Mouse (Mus musculus): ENCODE measurements around the gene Gm20388.
A peak's percentile ranks its signal among the peaks of the same experiment; 100 is the strongest.

Gene Gm20388

GRCm38 (mm10) chr8:119910547-119911257 lies at the start of gene Gm20388:
Gene Gm20388, plus strand, starts transcription at chr8:119910841.
- DNase-seq (ENCODE audit: low spot score in 2 of 2) = peak; percentile 81 to 90

DNA sequence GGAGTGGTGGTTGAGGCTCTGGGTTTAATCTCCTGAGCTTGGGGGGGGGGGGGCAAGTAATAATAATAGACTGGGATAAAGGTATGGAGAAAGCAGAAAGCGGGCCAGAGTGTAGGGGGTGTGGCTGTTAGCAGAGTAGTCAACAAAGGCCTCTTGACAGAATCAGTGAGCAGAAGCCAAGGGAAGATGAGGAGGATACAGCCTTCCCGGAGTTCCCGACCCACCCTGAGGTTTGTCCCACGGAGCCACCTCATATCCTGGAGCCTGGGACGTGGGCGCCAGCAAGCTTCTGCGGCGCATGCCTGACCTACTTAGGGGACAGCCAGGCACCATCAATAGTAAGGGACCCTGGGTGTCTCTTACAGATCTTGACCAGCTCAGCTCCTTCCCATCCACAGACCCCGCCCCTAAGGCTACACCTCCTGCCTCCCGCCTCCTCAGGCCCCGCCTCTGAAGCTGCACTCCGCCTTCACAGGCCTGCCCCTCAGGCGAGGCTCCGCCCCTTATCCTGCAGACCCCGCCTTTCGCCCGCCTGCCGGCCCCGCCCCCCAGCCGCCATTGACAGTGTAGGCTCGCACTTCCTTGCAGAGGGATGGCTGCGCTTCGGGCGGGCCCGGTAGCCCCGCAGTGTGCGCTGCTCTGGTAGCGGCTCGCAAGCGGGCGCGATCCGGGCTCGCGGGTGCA lies 48.8 kb upstream of the Gm20388 start, which contains the start of gene Klhl36:
Gene Klhl36, plus strand, starts transcription at position 561 of the 684 bp plus-strand sequence.
- DNase-seq (ENCODE audit: low spot score in 2 of 2) = peak; percentile 91 to 96

GRCm38 (mm10) chr8:119862390-119862734 lies 48.3 kb upstream of the Gm20388 start:
- DNase-seq (ENCODE audit: low spot score in 2 of 2) = no peak

- DNase-seq (ENCODE audit: low spot score in 2 of 2) = no peak
Observed at GRCm38 (mm10) chr8:119862749-119863148, 47.9 kb upstream of the Gm20388 start.

- DNase-seq (ENCODE audit: low spot score in 2 of 2) = no peak
Observed at GRCm38 (mm10) chr8:119869616-119870015, 41.0 kb upstream of the Gm20388 start.

- DNase-seq (ENCODE audit: low spot score in 2 of 2) = no peak
Observed at GRCm38 (mm10) chr8:119873181-119873580, 37.5 kb upstream of the Gm20388 start.

DNA sequence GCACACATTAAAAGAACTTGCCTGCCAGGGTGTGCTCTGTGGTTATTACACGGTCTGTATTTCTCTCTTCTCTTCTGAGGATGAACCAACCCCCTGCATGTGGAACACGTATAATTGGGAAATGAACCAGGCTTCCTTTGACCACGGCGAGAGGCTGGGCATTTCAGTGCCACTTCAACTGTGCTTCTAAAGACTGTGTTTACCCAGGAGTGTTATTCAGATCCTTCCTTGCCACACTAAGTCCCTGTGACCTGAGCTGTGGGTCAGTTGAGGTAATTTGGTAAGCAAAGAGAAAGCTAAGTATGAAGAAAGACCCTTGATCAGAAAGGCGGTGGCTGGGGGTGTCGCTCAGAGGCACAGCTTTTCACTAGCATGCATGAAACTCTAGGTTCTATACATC lies 29.3 kb upstream of the Gm20388 start:
- DNase-seq (ENCODE audit: low spot score in 2 of 2) = no peak

GRCm38 (mm10) chr8:119881917-119882316 lies 28.7 kb upstream of the Gm20388 start:
- DNase-seq (ENCODE audit: low spot score in 2 of 2) = no peak

- no peak for DNase-seq (ENCODE audit: low spot score in 2 of 2)
Observed at GRCm38 (mm10) chr8:119883281-119883680, 27.4 kb upstream of the Gm20388 start.

GRCm38 (mm10) chr8:119885612-119886011 lies 25.0 kb upstream of the Gm20388 start:
- no peak for DNase-seq (ENCODE audit: low spot score in 2 of 2)

GRCm38 (mm10) chr8:119887130-119887529 lies 23.5 kb upstream of the Gm20388 start:
- peak in 1 of 2 experiments; percentile 14 for DNase-seq (ENCODE audit: low spot score in 2 of 2)

DNA sequence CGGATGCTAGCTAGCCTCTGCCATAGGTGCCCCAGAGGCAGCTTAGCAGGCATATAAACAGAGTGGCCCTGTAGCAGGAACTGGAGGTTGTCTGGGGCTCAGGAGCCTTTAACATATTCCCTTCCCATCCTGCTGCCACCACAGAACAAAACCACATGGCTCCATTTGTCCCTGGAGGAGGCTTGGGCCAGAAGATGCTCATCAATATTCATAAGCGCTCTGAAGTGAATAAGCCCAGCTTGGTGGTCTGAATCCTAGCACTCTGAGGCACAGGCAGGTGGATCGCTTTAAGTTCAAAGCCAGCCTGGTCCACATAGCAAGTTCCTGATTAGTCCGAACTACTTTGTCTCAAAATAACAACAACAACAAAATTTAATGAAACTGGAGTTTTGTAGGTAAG lies 22.6 kb upstream of the Gm20388 start:
- DNase-seq (ENCODE audit: low spot score in 2 of 2) = no peak

- no peak for DNase-seq (ENCODE audit: low spot score in 2 of 2)
Observed at GRCm38 (mm10) chr8:119897069-119897468, 13.6 kb upstream of the Gm20388 start.

DNA sequence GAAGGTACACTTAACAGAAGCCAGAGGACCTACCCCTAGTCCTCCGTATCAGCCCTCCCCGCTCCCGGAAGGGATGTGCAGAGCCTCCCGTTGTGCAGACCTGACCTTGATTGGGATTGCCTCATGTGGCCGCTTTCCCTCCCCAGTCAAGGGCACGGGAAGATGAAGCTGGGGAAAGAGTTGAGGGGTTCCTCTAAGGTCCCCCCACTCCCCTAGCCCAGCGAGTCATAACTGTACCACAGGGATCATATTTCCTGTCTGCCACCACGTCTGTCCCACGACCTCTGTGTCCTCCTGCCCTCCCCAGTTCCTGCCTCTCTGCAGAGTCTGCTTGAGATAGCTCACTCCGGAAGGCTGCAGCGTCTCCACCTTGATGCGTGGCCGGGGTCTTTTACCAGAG lies 12.7 kb upstream of the Gm20388 start:
- no peak for DNase-seq (ENCODE audit: low spot score in 2 of 2)

GRCm38 (mm10) chr8:119901349-119901748 lies 9.3 kb upstream of the Gm20388 start:
- no peak for DNase-seq (ENCODE audit: low spot score in 2 of 2)

GRCm38 (mm10) chr8:119901952-119902351 lies 8.7 kb upstream of the Gm20388 start:
- DNase-seq (ENCODE audit: low spot score in 2 of 2) = no peak

GRCm38 (mm10) chr8:119904323-119904911 lies 6.2 kb upstream of the Gm20388 start:
- DNase-seq (ENCODE audit: low spot score in 2 of 2) = no peak

GRCm38 (mm10) chr8:119909944-119910546 lies 596 bp upstream of the Gm20388 start, which contains the start of gene Usp10:
Gene Usp10, plus strand, starts transcription at chr8:119910360.
- DNase-seq (ENCODE audit: low spot score in 2 of 2) = no peak

DNA sequence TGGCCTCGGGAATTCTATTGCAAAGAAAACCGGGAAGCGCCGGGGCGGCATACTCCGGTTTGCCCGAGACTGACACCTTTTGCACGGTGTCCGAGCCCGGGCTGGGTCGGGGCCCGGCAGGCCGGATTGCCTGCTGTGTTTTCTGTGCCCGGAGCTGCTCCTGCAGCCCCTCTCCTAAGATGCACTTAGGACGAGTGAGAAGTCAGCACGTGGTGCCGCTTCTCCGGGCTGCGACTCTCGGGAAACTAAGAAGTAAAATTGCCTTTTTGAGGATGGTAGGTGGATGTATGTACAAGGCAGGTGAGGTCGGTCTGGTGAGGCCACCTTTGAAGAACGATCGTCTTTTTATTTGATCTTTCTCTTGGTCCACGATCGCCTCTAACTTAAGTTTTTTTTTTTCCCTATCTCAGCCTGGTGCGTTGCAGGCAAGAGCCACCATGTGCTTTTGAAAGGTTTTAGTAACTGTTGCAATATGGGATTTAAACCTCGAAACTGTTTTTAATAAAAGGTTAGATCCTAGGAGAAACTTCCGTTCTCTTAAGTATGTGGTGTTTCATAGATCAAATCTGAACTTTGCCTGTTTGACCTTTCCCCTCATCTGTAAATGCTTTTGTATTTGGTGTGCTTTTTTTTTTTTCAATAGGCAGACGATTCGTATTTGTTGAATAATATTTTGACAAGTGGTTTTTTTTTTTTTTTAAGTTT lies 769 bp downstream of the Gm20388 start:
- DNase-seq (ENCODE audit: low spot score in 2 of 2) = no peak

DNA sequence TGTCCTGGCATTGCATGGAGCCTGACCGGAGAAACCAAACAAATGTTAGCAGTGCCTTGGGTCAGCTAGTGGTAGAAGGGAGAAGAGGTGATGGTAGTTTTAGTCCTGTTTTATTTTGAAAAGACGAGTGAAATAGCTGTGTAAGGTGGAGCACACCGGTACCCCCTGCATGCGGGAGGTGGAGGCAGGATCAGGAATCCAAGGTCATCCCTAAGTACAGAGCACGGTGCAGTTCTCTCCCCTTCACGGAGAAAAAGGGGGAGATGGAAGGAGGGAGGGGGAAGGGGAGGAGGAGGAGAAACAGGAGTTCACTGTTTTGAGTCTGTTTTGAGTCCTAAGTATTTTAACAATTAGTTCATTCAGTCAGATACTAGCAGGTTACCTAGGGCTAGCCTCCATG lies 2.0 kb downstream of the Gm20388 start:
- no peak for DNase-seq (ENCODE audit: low spot score in 2 of 2)

DNA sequence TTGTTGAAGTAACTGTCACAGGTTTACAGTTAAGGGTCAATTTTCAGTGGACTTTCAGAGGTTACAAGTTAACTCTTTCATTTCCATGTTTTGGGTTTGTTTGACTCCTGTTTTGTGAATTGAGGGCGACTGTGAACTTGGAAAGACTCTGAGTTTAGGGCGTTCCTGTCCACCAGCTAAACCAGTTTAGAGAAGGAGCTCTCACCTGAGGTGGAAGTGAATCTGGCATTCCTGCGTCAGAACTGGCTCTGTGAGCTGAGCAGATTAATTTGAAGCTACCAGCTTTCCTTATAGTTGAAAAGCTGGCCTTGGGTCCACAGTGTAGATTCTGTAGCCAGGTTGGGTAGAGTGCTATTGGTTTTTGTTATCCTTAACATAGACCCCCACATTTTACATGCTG lies 2.5 kb downstream of the Gm20388 start:
- no peak for DNase-seq (ENCODE audit: low spot score in 2 of 2)

- no peak for DNase-seq (ENCODE audit: low spot score in 2 of 2)
Observed at GRCm38 (mm10) chr8:119914161-119914560, 3.5 kb downstream of the Gm20388 start.
